Mouse (Mus musculus): ENCODE results near the gene Cyp4a14. TPM values are rescaled to one million over a fixed set of nuclear protein-coding genes. Genes with fewer than 3 reads are reported as not detected.

The Cyp4a14 gene
- not detected for polyA plus RNA-seq (2014; fragmentation: Illumina TruSeq; extraction: RNeasy Lipid Tissue Mini Kit (QIAGEN cat#74804); ENCODE audit: low read depth, low replicate concordance)

DNA sequence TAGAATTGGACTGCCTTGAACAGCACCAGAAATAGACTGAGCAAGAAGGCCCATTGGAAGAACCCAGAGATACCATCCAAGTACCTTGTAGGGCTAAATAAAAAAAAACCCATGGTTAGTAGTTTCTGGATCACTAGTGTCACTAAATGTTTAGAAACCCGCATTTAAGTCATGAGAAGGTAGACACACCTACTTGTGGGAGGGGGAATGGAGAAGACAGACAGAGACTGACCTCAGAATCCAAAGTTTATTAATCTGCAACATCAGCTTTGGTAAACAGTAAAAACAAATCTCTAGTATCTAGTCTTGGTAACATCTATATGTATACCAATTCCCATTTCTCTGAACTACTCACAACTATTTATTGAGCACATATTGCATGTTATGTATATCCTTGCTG is at the start of gene Cyp4a14:
TSS of gene Cyp4a14 (minus strand) at position 142 of the 400 bp plus-strand sequence.

DNA sequence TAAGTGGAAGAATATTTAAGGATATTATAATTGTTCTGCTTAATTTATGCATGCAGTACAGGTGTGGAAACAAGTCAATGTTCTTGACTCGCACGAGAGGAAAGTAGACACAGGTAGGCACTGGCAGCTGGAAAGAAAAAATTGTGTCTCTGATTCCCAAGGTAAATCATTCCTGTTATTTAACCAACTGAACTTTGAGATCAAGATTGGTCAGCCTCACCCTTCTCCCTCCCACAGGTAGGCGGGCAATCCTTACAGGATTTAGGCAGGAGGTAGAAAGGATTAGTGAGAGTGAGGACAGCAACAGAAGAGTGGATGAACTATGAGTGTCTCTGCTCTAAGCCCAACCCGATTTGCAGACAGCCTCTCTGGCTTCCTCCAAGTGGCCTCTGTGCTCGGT is 22.1 kb upstream of the Cyp4a14 start, which contains the start of gene Cyp4a10:
TSS of gene Cyp4a10 (plus strand) at position 265 of the 400 bp plus-strand sequence.

DNA sequence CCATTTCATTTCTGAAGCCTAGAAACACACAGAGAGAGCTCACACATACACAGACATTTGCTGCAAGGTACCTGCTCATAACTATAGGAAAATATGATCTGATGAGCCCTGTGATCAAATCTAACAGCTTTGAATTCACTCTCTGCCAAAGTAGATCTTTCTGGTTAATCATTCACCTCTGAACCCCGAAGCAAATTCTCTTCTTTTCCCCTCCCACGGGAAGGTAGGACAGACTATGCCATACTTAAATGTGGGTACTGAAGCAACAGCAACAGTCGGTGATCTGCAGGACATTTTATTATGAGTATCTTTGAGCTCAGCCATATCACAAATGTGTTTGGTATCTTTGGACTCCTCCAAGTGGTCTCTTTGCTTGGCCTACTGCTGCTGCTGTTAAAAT is 43.6 kb downstream of the Cyp4a14 start, which contains the start of gene Cyp4a30b:
TSS of gene Cyp4a30b (plus strand) at position 301 of the 400 bp plus-strand sequence.

Other genes starting within 250 kb of the Cyp4a14 start
- gene Cyp4a12a, start 197.1 kb downstream of the Cyp4a14 start, polyA plus RNA-seq (2014; fragmentation: Illumina TruSeq; extraction: RNeasy Lipid Tissue Mini Kit (QIAGEN cat#74804); ENCODE audit: low read depth, low replicate concordance): not detected
- gene Cyp4a12b, start 84.5 kb downstream of the Cyp4a14 start, polyA plus RNA-seq (2014; fragmentation: Illumina TruSeq; extraction: RNeasy Lipid Tissue Mini Kit (QIAGEN cat#74804); ENCODE audit: low read depth, low replicate concordance): not detected
- not detected for gene Cyp4a30b, start 43.5 kb downstream of the Cyp4a14 start, polyA plus RNA-seq (2014; fragmentation: Illumina TruSeq; extraction: RNeasy Lipid Tissue Mini Kit (QIAGEN cat#74804); ENCODE audit: low read depth, low replicate concordance)
- not detected for gene Cyp4a10, start 22.1 kb upstream of the Cyp4a14 start, polyA plus RNA-seq (2014; fragmentation: Illumina TruSeq; extraction: RNeasy Lipid Tissue Mini Kit (QIAGEN cat#74804); ENCODE audit: low read depth, low replicate concordance)
- gene Cyp4a31, start 67.5 kb upstream of the Cyp4a14 start, polyA plus RNA-seq (2014; fragmentation: Illumina TruSeq; extraction: RNeasy Lipid Tissue Mini Kit (QIAGEN cat#74804); ENCODE audit: low read depth, low replicate concordance): not detected
- not detected for gene Cyp4a32, start 104.8 kb upstream of the Cyp4a14 start, polyA plus RNA-seq (2014; fragmentation: Illumina TruSeq; extraction: RNeasy Lipid Tissue Mini Kit (QIAGEN cat#74804); ENCODE audit: low read depth, low replicate concordance)
- gene Cyp4b1, start 151.6 kb upstream of the Cyp4a14 start, polyA plus RNA-seq (2014; fragmentation: Illumina TruSeq; extraction: RNeasy Lipid Tissue Mini Kit (QIAGEN cat#74804); ENCODE audit: low read depth, low replicate concordance): 4.2 TPM
- 92.2 TPM for gene Efcab14, start 241.6 kb upstream of the Cyp4a14 start, polyA plus RNA-seq (2014; fragmentation: Illumina TruSeq; extraction: RNeasy Lipid Tissue Mini Kit (QIAGEN cat#74804); ENCODE audit: low read depth, low replicate concordance)

All from sigmoid colon, adult 10 weeks (tissue).